Mouse (Mus musculus) limb, embryonic 12.5 days (tissue): ENCODE results near the gene Plpp7. TPM values are rescaled to one million over a fixed set of nuclear protein-coding genes. Genes with fewer than 3 reads are reported as not detected.

ENCODE experiments used
- ATAC-seq: fragments of 200-750 bp; cut with Nextera tagmentation; 2 replicates; pipeline ENCODE4 v1.8.0; 2017; ENCODE audit warnings: low read depth, moderate TSS enrichment; ENCODE audit not compliant: insufficient number of reproducible peaks, insufficient read depth, low FRiP score, low TSS enrichment
- H3K27ac ChIP-seq: fragments of 300-500 bp; sonication (generic); 2 replicates; pipeline ENCODE4 v1.5.1; 2016; ENCODE audit warnings: mild to moderate bottlenecking, moderate library complexity
- H3K27me3 ChIP-seq: fragments of 300-500 bp; sonication (generic); 2 replicates; pipeline ENCODE4 v1.6.1; 2016; ENCODE audit warnings: mild to moderate bottlenecking, moderate library complexity
- H3K36me3 ChIP-seq: fragments of 300-500 bp; sonication (generic); 2 replicates; pipeline ENCODE4 v1.6.1; 2016; ENCODE audit warnings: mild to moderate bottlenecking, moderate library complexity
- H3K4me1 ChIP-seq: fragments of 300-500 bp; sonication (generic); replicated peaks from 2 replicates; pipeline ENCODE4 v1.6.1; 2016
- H3K4me2 ChIP-seq: fragments of 300-500 bp; sonication (generic); 2 replicates; pipeline ENCODE4 v1.6.1; 2016; ENCODE audit warnings: mild to moderate bottlenecking, moderate library complexity
- H3K4me3 ChIP-seq: fragments of 300-500 bp; sonication (generic); replicated peaks from 2 replicates; pipeline ENCODE4 v1.5.1; 2016; ENCODE audit warnings: mild to moderate bottlenecking
- H3K9ac ChIP-seq: fragments of 300-500 bp; sonication (generic); replicated peaks from 2 replicates; pipeline ENCODE4 v1.6.1; 2016; ENCODE audit warnings: mild to moderate bottlenecking, moderate library complexity
- H3K9me3 ChIP-seq: fragments of 300-500 bp; sonication (generic); 2 replicates; pipeline ENCODE4 v1.6.1; 2016; ENCODE audit warnings: mild to moderate bottlenecking, moderate library complexity
- WGBS: fragments of 180-500 bp; shearing (Covaris S2); methylation state at CpG from one replicate; pipeline ENCODE4 v1.1.7; 2016; 5-methylcytosine and 5-hydroxymethylcytosine counted together
- polyA plus RNA-seq: library from polyadenylated mRNA; unstranded; fragments of >200 nt; fragmentation: Nextera tagmentation; extraction: Ambion mirVana; gene quantifications from 2 replicates; pipeline ENCODE4 v1.2.1, GENCODE M21; 2016

The Plpp7 gene
- polyA plus RNA-seq, 1 experiment from 2014 or later: 5.0 TPM

DNA sequence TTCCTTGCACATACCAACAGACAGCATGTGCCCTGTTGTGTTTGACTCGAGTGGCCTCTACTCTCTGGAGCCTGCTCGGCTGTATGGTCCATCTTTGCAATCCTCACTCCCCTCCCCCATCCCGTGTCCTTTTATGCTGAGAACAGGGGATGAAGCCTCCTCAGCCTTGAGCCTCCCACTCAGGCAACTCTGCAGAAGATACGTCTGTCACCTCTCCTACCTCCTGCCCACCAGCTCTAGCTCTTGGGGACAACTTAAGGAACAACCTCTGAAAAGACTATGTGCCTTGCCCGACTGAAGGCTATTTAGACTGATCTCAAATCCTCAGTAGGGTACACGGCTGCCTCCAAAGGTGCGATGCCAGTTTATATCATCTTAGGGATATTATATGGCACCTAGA is 8.2 kb downstream of the Plpp7 start:
- H3K4me3 ChIP-seq: no peak overlapping the region
- no peak overlapping the region for H3K9ac ChIP-seq
- no peaks in the 10 kb centered on the region for H3K4me1 ChIP-seq
- no peaks in the 10 kb centered on the region for H3K36me3 ChIP-seq
- no peak overlapping the region for H3K4me2 ChIP-seq
- H3K27me3 ChIP-seq: no peaks in the 10 kb centered on the region
- H3K27ac ChIP-seq: no peak overlapping the region
- H3K9me3 ChIP-seq: no peaks in the 10 kb centered on the region
- WGBS: 70% methylated on average over 7 of the region's 7 CpGs
- ATAC-seq: no peak

DNA sequence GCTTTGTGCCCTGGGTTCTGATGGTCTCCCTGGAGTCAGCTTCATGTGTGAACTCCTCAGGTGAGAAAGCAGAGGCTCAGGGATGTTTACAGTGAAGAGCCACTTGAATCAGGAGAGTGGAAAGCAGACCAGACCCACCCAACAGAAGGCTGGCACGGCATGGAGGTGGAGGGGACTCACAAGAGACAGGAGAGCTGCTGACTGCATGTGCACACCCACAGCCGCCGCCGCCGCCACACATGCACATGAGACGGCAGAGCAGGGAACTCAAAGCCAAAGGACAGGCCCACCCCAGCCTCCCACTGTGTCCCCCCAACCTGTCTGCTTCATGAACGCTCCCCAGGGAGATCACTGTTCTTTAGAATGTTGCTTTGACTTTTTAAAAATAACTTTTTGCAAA is 8.8 kb downstream of the Plpp7 start:
- Histone ChIP-seq H3K9ac (no peak overlapping the region), H3K4me2 (no peak overlapping the region), H3K4me3 (no peak overlapping the region), H3K9me3 (no peaks in the 10 kb centered on the region), H3K36me3 (no peaks in the 10 kb centered on the region), H3K4me1 (no peaks in the 10 kb centered on the region), H3K27me3 (no peaks in the 10 kb centered on the region), H3K27ac (no peak overlapping the region)
- 88% methylated on average over 7 of the region's 7 CpGs for WGBS
- no peak for ATAC-seq

- no peak overlapping the region for H3K4me2 ChIP-seq
- no peaks in the 10 kb centered on the region for H3K27me3 ChIP-seq
- H3K9me3 ChIP-seq: no peaks in the 10 kb centered on the region
- 83% methylated on average over 16 of the region's 16 CpGs for WGBS
- H3K27ac ChIP-seq: no peak overlapping the region
- no peaks in the 10 kb centered on the region for H3K4me1 ChIP-seq
- H3K4me3 ChIP-seq: no peak overlapping the region
- no peak overlapping the region for H3K9ac ChIP-seq
- no peak for ATAC-seq
- no peaks in the 10 kb centered on the region for H3K36me3 ChIP-seq
Measured at GRCm38 (mm10) chr2:32105117-32105913, 10.0 kb downstream of the Plpp7 start.

DNA sequence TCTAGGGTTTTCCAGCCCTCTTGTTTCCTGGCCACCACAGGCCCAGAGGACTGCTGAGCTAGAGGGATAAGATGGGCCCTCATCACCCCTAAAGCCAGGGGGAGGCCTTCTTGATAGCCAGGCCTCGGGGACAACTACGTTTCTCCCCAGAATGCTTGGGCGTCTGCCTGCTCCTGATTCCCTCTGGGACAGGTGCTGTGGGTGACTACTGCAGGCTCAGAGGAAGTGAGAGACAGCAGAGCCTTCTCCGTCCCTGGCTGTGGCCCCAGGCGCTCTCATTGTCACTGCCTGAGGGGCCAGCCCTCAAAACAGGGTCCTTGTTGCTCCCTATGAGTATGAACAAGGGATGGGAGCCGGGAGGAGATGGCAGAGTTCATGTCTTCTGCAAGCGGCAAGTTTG is 10.6 kb downstream of the Plpp7 start:
- Histone ChIP-seq H3K4me3 (no peak overlapping the region), H3K9me3 (no peaks in the 10 kb centered on the region), H3K27me3 (no peaks in the 10 kb centered on the region), H3K36me3 (no peaks in the 10 kb centered on the region), H3K27ac (no peak overlapping the region), H3K4me1 (no peaks in the 10 kb centered on the region), H3K9ac (no peak overlapping the region; the same call in 1 of the 2 replicates), H3K4me2 (no peak overlapping the region)
- 83% methylated on average over 7 of the region's 7 CpGs for WGBS
- no peak for ATAC-seq

DNA sequence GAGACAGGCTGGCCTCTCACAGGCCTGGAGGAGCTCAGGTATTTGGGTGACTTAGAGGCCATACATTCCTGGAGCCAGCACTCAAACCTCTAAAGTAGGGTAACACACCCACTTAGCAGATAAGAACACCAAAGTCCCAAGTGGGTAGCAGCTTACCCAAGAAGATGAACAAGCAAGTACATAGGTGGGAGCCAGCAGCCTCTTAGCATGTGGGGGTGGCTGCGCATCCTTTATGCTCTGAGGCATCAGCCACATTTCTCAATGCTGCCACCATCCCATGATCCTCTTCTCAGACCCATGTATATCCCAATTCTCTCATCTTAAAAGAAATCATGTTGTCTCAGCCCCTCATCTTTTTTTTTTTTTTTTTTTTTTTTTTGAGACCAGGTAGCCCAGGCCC is 15.9 kb downstream of the Plpp7 start:
- ATAC-seq: no peak
- whole genome bisulfite sequencing: 93% methylated on average over 1 of the region's 1 CpGs
- H3K27ac ChIP-seq: no peak overlapping the region
- no peaks in the 10 kb centered on the region for H3K9me3 ChIP-seq
- H3K27me3 ChIP-seq: no peaks in the 10 kb centered on the region
- no peaks in the 10 kb centered on the region for H3K4me1 ChIP-seq
- H3K4me3 ChIP-seq: no peak overlapping the region
- no peak overlapping the region for H3K9ac ChIP-seq
- no peaks in the 10 kb centered on the region for H3K36me3 ChIP-seq
- no peak overlapping the region for H3K4me2 ChIP-seq

GRCm38 (mm10) chr2:32112548-32112947 is 17.2 kb downstream of the Plpp7 start:
- Histone ChIP-seq H3K4me1 (no peaks in the 10 kb centered on the region), H3K27ac (no peak overlapping the region), H3K27me3 (no peaks in the 10 kb centered on the region), H3K4me3 (no peak overlapping the region), H3K9ac (no peak overlapping the region), H3K9me3 (no peaks in the 10 kb centered on the region), H3K4me2 (no peak overlapping the region), H3K36me3 (no peaks in the 10 kb centered on the region)
- WGBS: 70% methylated on average over 2 of the region's 2 CpGs
- no peak for ATAC-seq

- H3K36me3 ChIP-seq: no peaks in the 10 kb centered on the region
- no peaks in the 10 kb centered on the region for H3K9me3 ChIP-seq
- H3K4me3 ChIP-seq: no peak overlapping the region
- H3K4me2 ChIP-seq: no peak overlapping the region
- WGBS: 93% methylated on average over 4 of the region's 4 CpGs
- no peak for ATAC-seq
- no peaks in the 10 kb centered on the region for H3K27me3 ChIP-seq
- H3K27ac ChIP-seq: no peak overlapping the region
- no peaks in the 10 kb centered on the region for H3K4me1 ChIP-seq
- H3K9ac ChIP-seq: no peak overlapping the region
Measured at GRCm38 (mm10) chr2:32115851-32116268, 20.5 kb downstream of the Plpp7 start.

DNA sequence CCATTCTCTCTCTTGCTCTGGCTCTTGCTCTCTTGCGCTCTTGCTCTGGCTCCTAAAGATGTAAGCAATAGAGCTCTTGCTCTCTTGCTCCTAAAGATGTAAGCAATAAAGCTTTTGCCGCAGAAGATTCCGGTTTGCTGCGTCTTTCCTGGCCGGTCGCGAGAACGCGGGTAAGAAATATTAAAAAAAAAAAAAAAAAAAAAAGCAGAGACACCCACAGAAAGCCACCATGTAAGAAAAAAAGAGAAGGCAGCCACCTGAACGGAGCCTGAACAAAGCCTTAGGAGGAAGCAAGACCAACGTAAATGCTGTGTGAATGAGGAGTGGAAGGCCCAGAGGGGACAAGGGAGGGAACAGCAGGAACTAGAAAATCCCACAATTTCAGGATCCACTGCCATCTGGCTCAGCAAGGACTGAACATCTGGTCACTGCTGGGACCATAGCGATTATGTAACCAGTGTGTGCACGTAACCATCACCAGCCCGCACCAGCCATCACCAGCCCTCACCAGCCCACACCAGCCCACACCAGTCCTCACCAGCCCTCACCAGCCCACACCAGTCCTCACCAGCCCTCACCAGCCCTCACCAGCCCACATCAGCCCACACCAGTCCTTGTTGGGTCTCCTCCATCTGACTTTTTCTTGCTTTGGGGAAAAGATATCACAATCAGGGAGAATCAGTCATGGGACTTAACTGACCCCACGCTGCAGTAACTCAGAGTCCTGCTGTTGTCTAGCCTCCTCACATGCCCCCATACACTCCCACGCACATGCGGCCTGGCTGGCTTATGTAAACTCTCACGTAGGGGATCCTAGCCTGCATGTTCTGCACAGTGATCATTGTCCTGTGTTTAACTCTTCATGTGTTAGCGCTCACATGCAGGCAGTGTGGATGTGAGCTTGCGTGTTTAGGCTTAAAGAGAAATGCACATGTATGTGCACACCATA is 24.7 kb downstream of the Plpp7 start:
- Histone ChIP-seq H3K4me3 (no peak overlapping the region), H3K4me1 (no peaks in the 10 kb centered on the region), H3K27ac (no peak overlapping the region), H3K9me3 (no peaks in the 10 kb centered on the region), H3K36me3 (no peaks in the 10 kb centered on the region), H3K9ac (no peak overlapping the region), H3K4me2 (no peak overlapping the region), H3K27me3 (no peaks in the 10 kb centered on the region)
- ATAC-seq: no peak
- WGBS: 90% methylated on average over 20 of the region's 20 CpGs

DNA sequence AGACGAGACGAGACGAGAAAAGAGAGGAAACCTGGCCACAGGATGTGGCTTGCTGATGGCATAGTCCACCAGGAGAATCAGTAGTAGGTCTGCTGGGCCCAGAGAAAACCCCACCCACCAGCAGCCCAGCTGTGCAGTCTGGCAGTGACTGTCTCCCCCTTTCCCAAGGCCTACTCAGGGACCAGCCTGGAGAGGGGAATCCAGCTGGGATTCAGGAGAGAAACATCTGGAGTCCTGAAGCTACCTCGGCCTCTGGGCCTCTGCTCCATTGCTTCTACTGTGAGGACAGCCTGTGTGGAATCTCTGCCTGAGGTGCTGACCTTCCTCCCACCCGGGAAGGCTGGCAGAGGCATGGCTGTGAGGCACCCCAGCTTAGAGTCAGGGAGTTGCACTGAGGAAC is 25.8 kb downstream of the Plpp7 start:
- no peaks in the 10 kb centered on the region for H3K9me3 ChIP-seq
- WGBS: 54% methylated on average over 5 of the region's 5 CpGs
- ATAC-seq: no peak
- no peaks in the 10 kb centered on the region for H3K4me1 ChIP-seq
- H3K9ac ChIP-seq: no peak overlapping the region
- H3K27ac ChIP-seq: 0 out of 2 replicates have a peak overlapping the region, but pooled peaks have one; percentile 12
- H3K27me3 ChIP-seq: no peaks in the 10 kb centered on the region
- no peak overlapping the region for H3K4me3 ChIP-seq
- H3K4me2 ChIP-seq: no peak overlapping the region
- H3K36me3 ChIP-seq: no peaks in the 10 kb centered on the region

DNA sequence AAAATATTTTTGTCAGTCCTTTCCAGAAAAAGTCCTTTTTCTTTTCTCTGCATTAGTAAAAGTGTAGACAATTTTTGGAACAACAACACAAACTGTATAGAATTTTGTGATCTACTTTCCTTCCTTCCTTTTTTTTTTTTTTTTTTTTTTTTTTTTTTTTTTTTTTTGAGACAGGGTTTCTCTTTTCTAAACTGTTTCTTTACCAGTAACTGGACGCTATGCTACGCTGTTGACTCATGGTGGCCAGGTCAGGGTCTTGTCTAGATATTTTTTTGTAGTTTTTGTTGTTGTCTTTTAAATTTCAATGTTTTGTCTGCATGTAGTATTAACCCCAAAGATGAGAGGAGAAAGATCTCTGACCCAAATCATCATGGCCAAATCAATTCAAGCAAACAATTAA is 26.5 kb downstream of the Plpp7 start:
- WGBS: 83% methylated on average over 2 of the region's 2 CpGs

More for the DNA sequence above, 26.5 kb downstream of the Plpp7 start:
- H3K4me3 ChIP-seq: no peak overlapping the region
- no peak for ATAC-seq
- H3K27ac ChIP-seq: no peak overlapping the region
- H3K27me3 ChIP-seq: no peaks in the 10 kb centered on the region
- H3K36me3 ChIP-seq: no peaks in the 10 kb centered on the region
- no peak overlapping the region for H3K4me2 ChIP-seq
- H3K9me3 ChIP-seq: no peaks in the 10 kb centered on the region
- H3K4me1 ChIP-seq: no peaks in the 10 kb centered on the region
- H3K9ac ChIP-seq: no peak overlapping the region
